Mouse (Mus musculus) bone marrow macrophage, adult 2 months (primary cell): ENCODE measurements around the gene H6pd. TPM values are rescaled to one million over a fixed set of nuclear protein-coding genes. Genes with fewer than 3 reads are reported as not detected.

ENCODE experiments used
- H3K27ac ChIP-seq: 2 replicates; pipeline ENCODE4 v1.5.1; 2012; ENCODE audit warnings: low read depth, low read length; ENCODE audit not compliant: insufficient read depth
- H3K4me1 ChIP-seq: 2 replicates; pipeline ENCODE4 v1.6.1; 2012; ENCODE audit warnings: low read length; ENCODE audit not compliant: control insufficient read depth, insufficient read depth
- H3K4me3 ChIP-seq: 2 replicates; pipeline ENCODE4 v1.5.1; 2012; ENCODE audit warnings: mild to moderate bottlenecking, low read length, moderate library complexity; ENCODE audit not compliant: insufficient read depth
- CTCF ChIP-seq: IDR thresholded peaks from 2 replicates; pipeline ENCODE4 v1.5.1; 2012; ENCODE audit warnings: low read depth, mild to moderate bottlenecking, low read length, moderate library complexity
- POLR2A ChIP-seq: IDR thresholded peaks from 2 replicates; pipeline ENCODE4 v1.6.1; 2012; ENCODE audit warnings: mild to moderate bottlenecking, low read depth, low read length, borderline replicate concordance
- polyA plus RNA-seq: library from polyadenylated mRNA; stranded (reverse); fragments of >200 nt; gene quantifications from 2 replicates; pipeline ENCODE4 v1.2.4, GENCODE M21; 2012; ENCODE audit not compliant: missing spikeins, insufficient read depth, insufficient read length

The H6pd gene
- polyA plus RNA-seq, 1 experiment: 41.1 TPM

GRCm38 (mm10) chr4:150010054-150010730 is 1.4 kb upstream of the H6pd start:
- no peak overlapping the region for H3K27ac ChIP-seq
- peaks cover 59% of the 10 kb centered on the region for H3K4me1 ChIP-seq
- no peak for TF ChIP-seq CTCF
- TF ChIP-seq POLR2A: no peak

GRCm38 (mm10) chr4:150009587-150009930 is 736 bp upstream of the H6pd start:
- H3K4me3 ChIP-seq: no peak overlapping the region
- peaks cover 53% of the 10 kb centered on the region for H3K4me1 ChIP-seq
- H3K27ac ChIP-seq: no peak overlapping the region
- TF ChIP-seq POLR2A: no peak
- no peak for TF ChIP-seq CTCF

More at GRCm38 (mm10) chr4:150010054-150010730, 1.4 kb upstream of the H6pd start:
- no peak overlapping the region for H3K4me3 ChIP-seq

GRCm38 (mm10) chr4:150008325-150008852 is 434 bp downstream of the H6pd start:
- Histone ChIP-seq H3K4me3 (peak overlapping the region; percentile 70), H3K4me1 (peaks cover 51% of the 10 kb centered on the region), H3K27ac (peak overlapping the region; percentile 79)
- TF ChIP-seq CTCF: 0 out of 2 replicates have a peak, but pooled peaks have one; percentile 12
- no peak for TF ChIP-seq POLR2A

- TF ChIP-seq CTCF (no peak), POLR2A (no peak)
- Histone ChIP-seq H3K4me1 (peaks cover 49% of the 10 kb centered on the region), H3K27ac (0 out of 2 replicates have a peak overlapping the region, but pooled peaks have one; percentile 79), H3K4me3 (peak overlapping the region; percentile 70)
Observed at GRCm38 (mm10) chr4:150007444-150007843, 1.4 kb downstream of the H6pd start.

- Histone ChIP-seq H3K27ac (no peak overlapping the region), H3K4me1 (peaks cover 49% of the 10 kb centered on the region), H3K4me3 (no peak overlapping the region)
- TF ChIP-seq POLR2A (no peak), CTCF (no peak)
Observed at GRCm38 (mm10) chr4:150006991-150007390, 1.8 kb downstream of the H6pd start.

- Histone ChIP-seq H3K4me1 (peaks cover 51% of the 10 kb centered on the region), H3K27ac (no peak overlapping the region), H3K4me3 (no peak overlapping the region)
- TF ChIP-seq POLR2A: no peak
- TF ChIP-seq CTCF: no peak
Observed at GRCm38 (mm10) chr4:150006122-150006854, 2.5 kb downstream of the H6pd start.

GRCm38 (mm10) chr4:150005231-150005630 is 3.6 kb downstream of the H6pd start:
- peaks cover 49% of the 10 kb centered on the region for H3K4me1 ChIP-seq
- H3K4me3 ChIP-seq: no peak overlapping the region
- TF ChIP-seq CTCF (no peak), POLR2A (no peak)
- no peak overlapping the region for H3K27ac ChIP-seq

- no peak overlapping the region for H3K4me3 ChIP-seq
- TF ChIP-seq POLR2A: no peak
- TF ChIP-seq CTCF: no peak
- H3K4me1 ChIP-seq: peaks cover 38% of the 10 kb centered on the region
- no peak overlapping the region for H3K27ac ChIP-seq
Observed at GRCm38 (mm10) chr4:150003641-150004040, 5.2 kb downstream of the H6pd start.

- Histone ChIP-seq H3K27ac (no peak overlapping the region), H3K4me3 (no peak overlapping the region), H3K4me1 (peaks cover 38% of the 10 kb centered on the region)
- TF ChIP-seq POLR2A (no peak), CTCF (no peak)
Observed at GRCm38 (mm10) chr4:150003021-150003580, 5.7 kb downstream of the H6pd start.

- peaks cover 33% of the 10 kb centered on the region for H3K4me1 ChIP-seq
- no peak overlapping the region for H3K4me3 ChIP-seq
- H3K27ac ChIP-seq: peak overlapping the region; percentile 44
Observed at GRCm38 (mm10) chr4:150002021-150002528, 6.7 kb downstream of the H6pd start.

More at GRCm38 (mm10) chr4:150002021-150002528, 6.7 kb downstream of the H6pd start:
- TF ChIP-seq CTCF (no peak), POLR2A (no peak)
